Mouse (Mus musculus) E14TG2a.4 (cell line): ENCODE results near the gene Lgi1.
A peak's percentile ranks its signal among the peaks of the same experiment; 100 is the strongest.

ENCODE experiments used
- H3K27me3 ChIP-seq: 2 replicates; pipeline ENCODE4 v1.6.1; 2014; ENCODE audit warnings: low read length, control low read depth; ENCODE audit not compliant: insufficient read depth
- H3K36me3 ChIP-seq: 2 replicates; pipeline ENCODE4 v1.6.1; 2014; ENCODE audit warnings: low read length, control low read depth; ENCODE audit not compliant: insufficient read depth
- H3K4me1 ChIP-seq: replicated peaks from 2 replicates; pipeline ENCODE4 v1.6.1; 2014; ENCODE audit warnings: low read depth, low read length, control low read depth
- H3K4me3 ChIP-seq: replicated peaks from 2 replicates; pipeline ENCODE4 v1.5.1; 2014; ENCODE audit warnings: mild to moderate bottlenecking, low read length
- H3K9me3 ChIP-seq: 2 replicates; pipeline ENCODE4 v1.6.1; 2014; ENCODE audit warnings: low read length, control low read depth
- CTCF ChIP-seq: conservative IDR thresholded peaks from 2 replicates; pipeline ENCODE4 v1.5.1; 2014; ENCODE audit warnings: low read length
- NANOG ChIP-seq: IDR thresholded peaks from 2 replicates; pipeline ENCODE4 v1.6.1; 2014; ENCODE audit warnings: borderline replicate concordance, low read length, mixed read lengths
- POU5F1 ChIP-seq: IDR thresholded peaks from 2 replicates; pipeline ENCODE4 v1.6.1; 2014; ENCODE audit warnings: low read length, borderline replicate concordance

The Lgi1 gene

GRCm38 (mm10) chr19:38354819-38355360, 90.6 kb downstream of the Lgi1 start:
- TF ChIP-seq CTCF, result peak; percentile 67
- TF ChIP-seq POU5F1, result no peak
- H3K4me1 ChIP-seq, result peaks cover 42% of the 10 kb centered on the region
- no peaks in the 10 kb centered on the region for H3K9me3 ChIP-seq
- H3K36me3 ChIP-seq, result no peaks in the 10 kb centered on the region
- peaks cover 14% of the 10 kb centered on the region for H3K27me3 ChIP-seq
- no peak overlapping the region for H3K4me3 ChIP-seq

GRCm38 (mm10) chr19:38356211-38356828, 92.0 kb downstream of the Lgi1 start:
- peaks cover 28% of the 10 kb centered on the region for H3K4me1 ChIP-seq
- no peaks in the 10 kb centered on the region for H3K9me3 ChIP-seq
- H3K27me3 ChIP-seq, result peaks cover 2% of the 10 kb centered on the region
- TF ChIP-seq POU5F1 (no peak), CTCF (no peak), NANOG (no peak)
- H3K36me3 ChIP-seq, result no peaks in the 10 kb centered on the region
- no peak overlapping the region for H3K4me3 ChIP-seq

- no peak for TF ChIP-seq CTCF
- no peak for TF ChIP-seq NANOG
- no peak for TF ChIP-seq POU5F1
- no peaks in the 10 kb centered on the region for H3K27me3 ChIP-seq
- no peaks in the 10 kb centered on the region for H3K9me3 ChIP-seq
- peaks cover 14% of the 10 kb centered on the region for H3K4me1 ChIP-seq
- no peaks in the 10 kb centered on the region for H3K36me3 ChIP-seq
- no peak overlapping the region for H3K4me3 ChIP-seq
Measured at GRCm38 (mm10) chr19:38357956-38358623, 93.8 kb downstream of the Lgi1 start.

GRCm38 (mm10) chr19:38359287-38359686, 95.0 kb downstream of the Lgi1 start:
- TF ChIP-seq POU5F1, result no peak
- no peak for TF ChIP-seq NANOG
- TF ChIP-seq CTCF, result no peak
- H3K4me1 ChIP-seq, result peaks cover 9% of the 10 kb centered on the region
- H3K36me3 ChIP-seq, result no peaks in the 10 kb centered on the region
- no peak overlapping the region for H3K4me3 ChIP-seq
- H3K9me3 ChIP-seq, result no peaks in the 10 kb centered on the region
- no peaks in the 10 kb centered on the region for H3K27me3 ChIP-seq
